Mouse (Mus musculus) bone marrow, adult 2 months (tissue): Measurements from ENCODE around the gene Rps12-ps3.

Experiments
- CTCF ChIP-seq: fragments of 200-500 bp; IDR thresholded peaks from 2 replicates; pipeline ENCODE4 v1.5.1; 2011; ENCODE audit warnings: low read length, control low read depth; ENCODE audit not compliant: control insufficient read depth, insufficient read depth
- POLR2A ChIP-seq: fragments of 200-500 bp; IDR thresholded peaks from 2 replicates; pipeline ENCODE4 v1.6.1; 2011; ENCODE audit warnings: low read depth, mild to moderate bottlenecking, control low read depth, low read length, borderline replicate concordance; ENCODE audit not compliant: control insufficient read depth

DNA sequence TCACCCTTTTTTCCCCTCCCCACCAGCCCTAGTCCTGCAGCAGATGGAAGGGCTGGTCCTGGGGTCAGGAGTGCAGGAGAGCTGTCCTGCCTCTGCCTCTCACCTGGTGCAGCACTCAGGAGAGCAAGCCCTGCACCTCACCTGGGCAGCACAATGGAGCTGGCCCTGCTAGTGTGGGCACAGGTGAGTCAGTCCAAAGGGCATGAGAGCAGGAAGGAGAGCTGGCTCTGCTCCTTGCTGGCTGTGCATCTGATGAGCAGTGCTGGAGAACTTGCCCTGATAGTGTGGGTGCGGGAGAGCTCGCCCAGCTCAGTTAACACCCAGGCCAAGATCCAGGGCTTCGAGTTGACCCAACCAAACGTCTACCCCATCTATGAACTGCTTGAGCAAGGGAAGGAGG lies 45.8 kb downstream of the Rps12-ps3 start:
- TF ChIP-seq CTCF (no peak), POLR2A (no peak)
